Mouse (Mus musculus) heart, adult 2 months (tissue): Measurements from ENCODE around the gene Rabgef1.

Source experiments
- CTCF ChIP-seq: fragments of 200-600 bp; IDR thresholded peaks from 2 replicates; pipeline ENCODE4 v1.8.1; 2022; ENCODE audit warnings: antibody characterized with exemption, mild to moderate bottlenecking, moderate library complexity
- EP300 ChIP-seq: fragments of 200-500 bp; IDR thresholded peaks from 2 replicates; pipeline ENCODE4 v1.6.1; 2011; ENCODE audit warnings: low read depth, low read length, control low read depth; ENCODE audit not compliant: insufficient read depth
- POLR2A ChIP-seq: fragments of 200-500 bp; IDR thresholded peaks from 2 replicates; pipeline ENCODE4 v1.6.1; 2011; ENCODE audit warnings: mild to moderate bottlenecking, low read depth, low read length, control low read depth; ENCODE audit not compliant: insufficient read depth

- TF ChIP-seq CTCF, result no peak
- no peak for TF ChIP-seq POLR2A
- TF ChIP-seq EP300, result no peak
Measured at GRCm38 (mm10) chr5:130145961-130146360, 25.6 kb upstream of the Rabgef1 start.
